Mouse (Mus musculus): ENCODE measurements around the gene Spem1.
A peak's percentile ranks its signal among the peaks of the same experiment; 100 is the strongest.

GRCm38 (mm10) chr11:69804972-69805909 is 16.7 kb downstream of the Spem1 start, which contains the start of gene Tmem102:
- TF ChIP-seq CTCF (IDR thresholded peaks at IDR 0.05; ENCODE audit: low read depth) (0 out of 2 replicates have a peak, but pooled peaks have one; percentile 8), EP300 (IDR thresholded peaks at IDR 0.05; ENCODE audit: low read depth) (no peak)
